Mouse (Mus musculus): Measurements from ENCODE around the gene Olfr1410. TPM values are rescaled to one million over a fixed set of nuclear protein-coding genes. Genes with fewer than 3 reads are reported as not detected.

Gene Olfr1410
- total RNA-seq (2023) = not detected

DNA sequence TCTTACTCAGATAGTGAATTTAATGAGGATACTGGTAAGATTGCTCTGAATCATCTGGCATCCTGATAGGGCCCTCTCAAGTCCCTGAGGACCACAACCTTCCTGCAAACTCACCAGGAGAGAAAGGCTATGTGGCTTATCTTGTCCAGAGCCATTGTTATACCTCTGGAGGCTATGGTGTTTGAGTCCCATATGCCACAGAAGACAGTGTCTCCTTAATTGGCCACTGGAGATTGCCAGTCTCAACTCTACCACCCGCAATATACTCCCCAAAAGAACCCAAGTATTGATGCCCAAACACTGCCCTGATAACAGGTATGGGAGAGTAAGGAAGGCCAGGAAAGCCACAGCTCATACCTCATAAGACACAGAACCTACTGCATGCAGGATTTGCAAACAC lies at the start of gene Olfr1410:
Olfr1410 (plus strand) TSS at position 301 of the 400 bp plus-strand sequence.

DNA sequence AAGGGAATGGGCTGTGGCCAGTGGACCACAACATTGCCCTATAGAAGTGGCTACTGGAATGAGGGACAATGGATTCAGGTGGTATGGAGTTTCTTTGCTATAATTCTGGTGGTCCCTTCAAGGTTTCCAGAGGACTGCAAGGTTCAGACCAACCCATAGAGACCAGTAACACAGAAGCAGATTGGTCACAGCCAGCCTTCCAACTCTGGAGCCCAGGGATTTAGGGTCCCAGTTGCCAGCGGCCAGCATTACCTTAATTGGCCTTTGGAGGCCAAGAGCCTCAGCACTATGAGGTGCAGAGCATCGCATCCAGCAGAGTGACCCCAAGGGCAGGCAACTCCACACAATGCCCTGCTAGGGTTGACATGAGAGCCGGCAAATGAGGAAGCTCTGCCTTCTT lies 34.6 kb upstream of the Olfr1410 start, which contains the start of gene Olfr1413:
Olfr1413 (plus strand) TSS at position 301 of the 400 bp plus-strand sequence.

DNA sequence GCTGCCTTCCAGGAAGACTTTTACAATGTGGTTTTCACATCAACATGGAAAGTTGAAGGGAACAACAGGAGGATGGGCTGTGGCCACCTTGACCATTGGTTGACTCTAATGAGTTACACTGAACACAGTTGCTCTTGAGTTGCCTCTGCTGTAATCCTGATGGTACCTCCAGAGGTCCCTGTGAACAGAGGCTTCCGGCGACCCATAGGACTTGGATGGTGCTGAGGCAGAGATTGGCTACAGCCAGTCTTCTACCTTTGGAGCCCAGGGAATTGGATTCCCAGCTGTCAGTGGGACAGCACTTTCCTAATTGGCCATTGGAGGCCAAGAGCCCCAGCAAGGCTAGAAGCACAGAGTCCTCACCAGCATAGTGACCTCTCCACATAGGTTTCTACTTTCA lies 20.1 kb upstream of the Olfr1410 start, which contains the start of gene Olfr1412:
Olfr1412 (plus strand) TSS at position 301 of the 400 bp plus-strand sequence.

DNA sequence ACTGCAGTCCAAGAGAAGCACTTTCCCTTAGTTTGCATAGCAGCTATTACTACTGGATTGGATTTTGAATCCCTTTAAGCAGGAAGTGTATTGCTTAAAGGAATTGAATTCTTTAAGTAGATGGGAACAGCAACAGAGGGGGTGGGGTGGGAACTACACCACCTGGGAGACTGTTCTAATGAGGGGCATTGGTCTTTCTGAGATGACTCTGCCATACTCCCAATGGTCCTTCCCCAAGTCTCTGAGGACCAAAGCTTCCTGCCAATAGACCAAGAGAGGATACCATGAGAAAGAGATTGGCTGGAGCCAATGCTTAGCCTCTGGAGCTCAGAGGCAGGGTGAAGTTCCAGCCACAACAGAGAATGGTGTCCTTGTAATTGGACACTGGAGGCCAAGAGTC lies 11.5 kb upstream of the Olfr1410 start, which contains the start of gene Olfr1411:
Olfr1411 (plus strand) TSS at position 301 of the 400 bp plus-strand sequence.

DNA sequence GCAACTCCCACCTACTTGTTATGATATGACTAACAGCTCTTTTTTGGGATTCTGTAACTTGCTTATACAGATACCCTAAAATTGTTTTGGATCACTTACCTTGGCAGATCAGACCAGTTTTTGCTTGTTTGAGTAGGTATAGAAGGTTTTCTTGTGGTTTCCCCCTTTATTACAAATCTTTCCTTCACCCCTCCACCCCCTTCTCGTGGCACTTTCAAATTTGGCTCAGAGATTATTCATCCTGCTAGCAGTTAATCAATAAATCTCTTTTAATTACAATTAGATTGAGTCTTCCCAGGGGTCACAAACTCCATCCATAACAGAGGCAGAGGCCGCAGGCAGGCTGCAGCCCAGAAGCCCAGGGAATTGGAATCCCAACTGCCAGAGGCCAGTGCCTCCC lies 11.9 kb downstream of the Olfr1410 start, which contains the start of gene Olfr12:
Olfr12 (plus strand) TSS at position 301 of the 400 bp plus-strand sequence.

DNA sequence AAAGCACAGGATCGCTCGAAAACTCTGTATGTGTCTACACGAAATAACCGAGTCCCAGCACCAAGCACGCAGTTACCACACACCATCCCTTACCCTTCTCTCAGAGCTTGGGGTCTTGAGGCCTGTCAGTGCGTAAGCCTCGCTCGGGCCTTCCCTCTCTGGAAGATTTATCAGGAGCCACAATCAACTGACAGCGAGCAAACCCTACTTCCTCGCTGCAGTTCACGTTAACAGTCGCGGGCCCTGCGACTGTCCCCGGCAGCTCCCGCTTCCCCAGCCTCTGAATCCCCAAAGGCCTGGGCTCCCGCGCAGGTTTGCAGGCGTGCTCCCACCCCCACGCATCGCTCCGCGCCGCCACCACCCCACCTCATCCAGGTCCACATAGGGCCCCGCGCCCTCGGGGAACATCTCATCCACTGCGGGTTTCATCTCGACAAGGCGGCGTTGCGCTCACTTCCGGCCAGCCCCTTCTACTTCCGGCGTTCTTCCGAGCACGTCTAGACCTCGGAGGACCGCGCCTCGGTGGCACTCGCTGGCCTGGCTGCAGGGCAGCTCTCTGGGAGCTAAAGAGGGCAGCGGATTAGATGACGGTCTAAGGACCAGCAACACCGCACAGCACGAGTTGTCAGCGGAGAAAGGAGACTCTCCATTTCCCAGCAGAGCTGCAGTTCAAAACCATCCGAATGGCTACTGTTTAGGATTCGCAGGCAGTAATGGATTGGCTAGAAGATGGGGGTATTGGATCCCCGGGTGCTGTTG lies 36.1 kb downstream of the Olfr1410 start, which contains the start of gene Cops9:
Cops9 (minus strand) TSS at position 472 of the 759 bp plus-strand sequence.

DNA sequence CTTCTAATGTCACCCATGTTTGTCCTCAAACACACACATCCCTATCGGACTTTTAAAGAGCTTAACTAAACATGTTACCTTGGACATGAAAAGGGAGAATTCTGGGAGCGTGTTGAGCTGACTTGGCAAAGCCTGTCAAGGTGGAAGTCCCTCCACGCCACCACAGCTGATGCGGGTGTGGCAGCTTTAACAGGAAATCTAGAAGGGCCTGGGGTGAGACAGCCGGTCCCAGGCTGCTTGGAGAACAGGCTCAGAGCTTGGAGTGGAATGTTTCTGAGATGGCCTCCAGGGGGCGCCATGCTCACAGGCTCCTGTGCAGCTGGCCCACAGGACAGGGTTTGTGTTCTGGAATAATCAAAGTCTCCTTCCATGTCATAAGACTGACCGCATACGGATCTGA lies 43.1 kb downstream of the Olfr1410 start, which contains the start of gene Otos:
Otos (minus strand) TSS at position 169 of the 400 bp plus-strand sequence.

Other genes starting within 250 kb of the Olfr1410 start
- gene Ndufa10, start 131.9 kb upstream of the Olfr1410 start, total RNA-seq (2023) = 10 to 100 TPM; 56.8 to 85.1 TPM
- gene Olfr1416, start 120.7 kb upstream of the Olfr1410 start, total RNA-seq (2023) = not detected
- not detected for gene Olfr1415, start 109.7 kb upstream of the Olfr1410 start, total RNA-seq (2023)
- gene Olfr1414, start 87.1 kb upstream of the Olfr1410 start, total RNA-seq (2023) = not detected
- not detected for gene Olfr1413, start 34.5 kb upstream of the Olfr1410 start, total RNA-seq (2023)
- not detected for gene Olfr1412, start 20.0 kb upstream of the Olfr1410 start, total RNA-seq (2023)
- not detected for gene Olfr1411, start 11.4 kb upstream of the Olfr1410 start, total RNA-seq (2023)
- gene Olfr12, start 12.0 kb downstream of the Olfr1410 start, total RNA-seq (2023) = not detected
- gene Cops9, start 36.2 kb downstream of the Olfr1410 start, total RNA-seq (2023) = 100 to 1,000 TPM; 117 to 121 TPM
- gene Otos, start 43.1 kb downstream of the Olfr1410 start, total RNA-seq (2023) = 1 to 10 TPM; 5.0 to 5.6 TPM
- 10 to 100 TPM; 34.0 TPM for gene Gpc1, start 225.9 kb downstream of the Olfr1410 start, total RNA-seq (2023)